Mouse (Mus musculus): ENCODE measurements around the gene Fam92b. TPM values are rescaled to one million over a fixed set of nuclear protein-coding genes. Genes with fewer than 3 reads are reported as not detected.

Gene Fam92b
- total RNA-seq, 2 experiments from 2014 or later = 0.90 to 1.4 TPM

GRCm38 (mm10) chr8:120152636-120153035, 24.6 kb downstream of the Fam92b start:
- DNase-seq = no peak

DNA sequence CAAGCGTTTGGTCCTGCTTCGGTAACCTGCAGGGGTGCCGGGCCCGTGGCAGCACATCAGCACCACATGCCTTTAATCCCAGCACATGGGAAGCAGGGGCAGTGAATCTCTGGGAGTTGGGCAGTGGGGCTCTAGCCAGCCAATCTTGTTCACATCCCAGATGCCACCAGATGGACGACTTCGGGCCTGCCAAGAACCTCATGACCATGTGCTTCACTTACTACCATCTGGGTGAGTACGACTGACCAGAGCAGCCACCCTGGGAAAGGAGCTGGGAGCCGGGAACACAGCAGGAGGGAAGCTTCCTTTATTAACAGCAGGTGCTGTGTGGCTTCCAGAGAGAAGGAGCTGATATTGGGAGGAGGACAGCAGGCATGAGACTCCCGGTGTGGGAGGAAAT, 26.1 kb downstream of the Fam92b start:
- DNase-seq = no peak

GRCm38 (mm10) chr8:120150028-120150427, 27.2 kb downstream of the Fam92b start:
- DNase-seq = no peak

DNA sequence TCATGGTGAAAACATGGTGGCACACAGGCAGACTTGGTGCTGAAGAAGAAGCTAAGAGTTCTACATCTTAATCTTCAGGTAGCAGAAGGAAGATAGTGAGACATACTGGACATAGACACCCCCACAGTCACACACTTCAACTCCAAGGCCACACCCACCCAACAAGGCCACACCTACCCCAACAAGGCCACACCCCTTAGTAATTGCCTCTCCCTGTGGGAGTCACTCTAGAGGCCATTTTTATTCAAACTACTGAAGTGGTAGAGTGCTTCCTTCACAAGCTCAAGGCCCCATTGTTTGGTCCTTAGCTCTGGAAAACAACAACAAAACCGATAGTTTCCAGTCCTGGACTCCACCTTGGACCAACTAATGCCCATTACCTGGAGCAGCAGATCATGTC, 31.2 kb downstream of the Fam92b start:
- no peak for DNase-seq

DNA sequence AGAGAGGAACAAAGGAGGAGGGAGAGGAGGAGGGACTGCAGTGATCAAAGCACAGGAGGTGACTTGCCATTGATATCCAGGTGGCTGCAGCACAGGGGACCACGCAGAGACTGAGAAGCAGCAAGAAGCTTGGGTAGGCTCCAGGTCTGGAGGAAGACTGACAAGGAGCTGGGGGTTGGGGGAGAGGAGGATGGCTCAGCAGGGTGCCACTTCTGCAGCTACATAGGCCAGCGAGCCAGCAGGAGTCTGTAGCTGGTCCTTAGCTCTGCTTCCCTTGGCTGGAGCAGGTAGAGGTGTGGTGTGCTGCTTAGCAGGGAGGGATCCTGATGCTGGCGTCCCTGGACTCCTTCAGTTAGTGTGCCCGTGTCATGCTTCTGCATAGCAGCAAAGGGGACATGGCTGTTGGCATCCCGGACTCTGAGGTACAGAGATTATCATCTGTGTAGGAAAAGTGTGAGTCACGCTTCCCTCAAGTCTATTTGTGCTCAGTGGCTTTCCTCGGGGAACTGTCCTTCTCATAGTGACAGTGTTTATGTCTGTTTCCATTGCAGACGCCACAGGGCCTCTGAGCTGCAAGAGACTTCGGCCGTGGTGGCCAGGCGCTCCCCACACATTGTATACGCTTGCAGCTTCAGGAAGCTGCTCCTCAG, 32.5 kb downstream of the Fam92b start:
- no peak for DNase-seq

- peak; percentile 62 for DNase-seq
These were observed 33.2 kb downstream of the Fam92b start for GRCm38 (mm10) chr8:120143911-120144651.

DNA sequence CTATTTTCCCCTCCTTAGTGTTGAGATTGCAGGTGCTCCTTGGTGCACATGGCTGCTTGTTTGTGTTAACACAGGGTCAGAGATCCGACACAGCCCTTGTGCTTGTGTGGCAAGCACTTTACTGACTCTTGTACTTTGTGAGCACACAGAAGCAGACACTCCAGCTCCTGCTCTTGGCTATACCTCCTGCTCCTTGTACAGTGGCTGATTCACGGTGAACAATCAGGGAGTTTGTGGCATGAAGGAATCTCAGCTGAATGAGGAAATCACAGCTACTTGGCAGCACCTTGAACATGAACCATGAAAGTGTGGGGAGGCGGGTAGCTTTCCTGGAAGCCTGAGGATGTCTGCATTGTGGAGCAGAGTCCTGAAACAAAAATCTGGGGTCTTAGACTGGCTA, 36.5 kb downstream of the Fam92b start:
- DNase-seq = no peak

GRCm38 (mm10) chr8:120138958-120139357, 38.3 kb downstream of the Fam92b start:
- no peak for DNase-seq

- no peak for DNase-seq
These were observed 40.6 kb downstream of the Fam92b start for GRCm38 (mm10) chr8:120136618-120137017.

DNA sequence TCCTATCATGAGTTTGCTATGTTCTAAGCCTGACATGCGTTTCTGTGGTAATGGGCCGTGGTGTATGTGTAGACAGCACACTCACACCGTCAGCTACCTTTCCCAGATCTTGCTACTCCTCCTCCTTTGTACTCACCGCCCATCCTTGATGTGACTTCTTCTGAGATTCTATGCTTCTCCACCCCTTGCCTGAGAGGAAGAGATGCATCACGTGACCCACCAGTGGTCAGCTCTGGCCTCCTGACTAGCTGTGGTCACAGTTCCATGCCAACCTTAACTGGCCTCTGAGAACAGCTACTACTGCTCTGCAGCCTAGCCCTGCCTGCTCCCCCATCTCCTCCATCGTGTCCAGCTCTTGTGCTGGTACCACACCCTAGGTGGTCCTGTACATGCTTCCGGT, 41.6 kb downstream of the Fam92b start:
- no peak for DNase-seq

- DNase-seq = no peak
These were observed 44.1 kb downstream of the Fam92b start for GRCm38 (mm10) chr8:120133169-120133568.

GRCm38 (mm10) chr8:120131158-120131557, 46.1 kb downstream of the Fam92b start:
- DNase-seq = no peak

DNA sequence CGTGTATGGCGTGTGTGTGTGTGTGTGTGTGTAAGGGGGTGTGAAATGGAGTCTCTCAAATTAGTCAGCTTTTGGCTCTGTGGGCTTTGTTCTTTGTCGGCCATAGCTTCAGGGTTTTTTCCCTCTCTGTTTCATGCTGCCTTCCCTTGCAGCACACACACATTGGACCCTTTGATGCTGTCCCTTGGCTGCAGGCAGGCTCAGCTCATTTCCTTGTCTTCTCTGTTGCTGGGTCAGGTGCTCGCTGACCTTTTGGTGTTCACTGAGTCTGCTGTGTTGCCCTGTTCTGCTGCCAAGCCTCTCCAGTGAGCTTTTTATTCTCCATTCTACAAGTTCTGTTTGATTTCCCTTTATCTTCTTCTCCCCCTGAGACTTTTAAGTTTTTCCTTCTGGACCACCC, 47.7 kb downstream of the Fam92b start:
- no peak for DNase-seq

GRCm38 (mm10) chr8:120126357-120127161, 50.7 kb downstream of the Fam92b start:
- DNase-seq = peak; percentile 51

- DNase-seq = no peak
These were observed 52.4 kb downstream of the Fam92b start for GRCm38 (mm10) chr8:120124836-120125389.

- DNase-seq = no peak
These were observed 53.0 kb downstream of the Fam92b start for GRCm38 (mm10) chr8:120124261-120124660.

DNA sequence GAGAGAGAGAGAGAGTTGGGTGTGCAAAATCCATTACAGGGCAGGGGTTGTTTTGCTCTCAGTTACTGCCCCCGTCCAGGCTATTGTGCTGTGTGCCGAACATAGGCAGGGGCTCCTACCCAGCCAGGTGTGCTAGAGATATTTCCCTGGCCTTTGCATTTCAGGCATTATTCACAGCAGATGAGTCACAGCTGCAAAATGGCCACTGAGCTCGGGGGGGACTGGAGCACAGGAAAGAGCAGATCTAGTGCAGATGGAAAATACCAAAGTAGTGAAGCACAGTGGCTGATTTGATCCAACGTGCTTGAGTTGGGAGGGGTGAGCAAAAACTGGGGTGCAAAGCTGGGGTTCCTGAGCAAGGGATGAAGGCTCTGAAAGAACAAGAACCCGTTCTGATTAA, 56.3 kb downstream of the Fam92b start:
- peak; percentile 54 for DNase-seq

GRCm38 (mm10) chr8:120119931-120120330, 57.3 kb downstream of the Fam92b start:
- no peak for DNase-seq

- no peak for DNase-seq
These were observed 57.8 kb downstream of the Fam92b start for GRCm38 (mm10) chr8:120119429-120119828.

DNA sequence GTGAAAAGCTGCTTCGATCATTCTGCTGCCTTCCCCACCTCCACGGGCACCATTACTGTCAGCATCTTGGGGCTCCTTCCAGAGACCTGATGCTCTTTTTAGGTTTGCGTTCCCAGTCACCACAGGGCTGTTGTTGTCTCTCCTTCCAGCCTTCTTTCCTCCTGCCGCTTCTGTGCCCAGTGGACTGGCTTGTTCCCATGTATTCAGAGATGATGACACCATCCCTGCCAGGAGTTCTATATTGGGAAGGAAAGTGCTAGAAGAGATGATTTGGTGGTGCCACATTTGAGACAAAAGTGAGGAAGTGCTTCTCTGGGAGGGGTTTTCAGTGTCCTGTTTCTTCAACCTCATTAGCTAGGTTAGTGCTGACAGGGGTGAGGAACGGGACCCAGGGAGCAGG, 58.4 kb downstream of the Fam92b start:
- DNase-seq = no peak

- peak; percentile 64 for DNase-seq
These were observed 59.1 kb downstream of the Fam92b start for GRCm38 (mm10) chr8:120118162-120118561.

DNA sequence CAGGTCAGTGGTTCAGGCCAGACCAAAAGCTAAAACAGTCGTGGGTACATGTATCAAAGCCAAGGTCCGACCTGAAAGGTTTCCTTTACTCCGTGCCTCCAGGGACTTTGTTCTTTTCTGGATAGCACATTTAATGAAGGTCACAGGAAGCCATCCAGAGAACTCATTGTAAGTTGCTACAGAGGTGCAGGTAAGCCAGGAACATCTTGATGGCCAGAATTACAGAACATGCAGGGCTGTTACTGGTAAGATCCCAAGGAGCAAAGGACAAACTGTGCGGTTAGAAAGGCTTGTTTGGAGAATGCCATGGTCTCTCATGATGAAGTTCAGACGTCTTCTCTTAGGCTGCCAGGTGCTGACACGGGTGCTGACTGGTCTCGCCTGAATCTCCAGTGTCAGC, 60.7 kb downstream of the Fam92b start:
- no peak for DNase-seq
